Mouse (Mus musculus) lung, embryonic 14.5 days (tissue): Measurements from ENCODE around the gene Igfbp2. TPM values are rescaled to one million over a fixed set of nuclear protein-coding genes. Genes with fewer than 3 reads are reported as not detected.
A peak's percentile ranks its signal among the peaks of the same experiment; 100 is the strongest.

Experiments used
- ATAC-seq: fragments of 200-750 bp; cut with Nextera tagmentation; 2 replicates; pipeline ENCODE4 v1.8.0; 2017; ENCODE audit warnings: mild to moderate bottlenecking, moderate TSS enrichment, moderate library complexity; ENCODE audit not compliant: insufficient read depth
- DNase-seq: peaks from one replicate; pipeline ENCODE4 v3.0.0-alpha.2; 2015
- H3K27ac ChIP-seq: fragments of 300-500 bp; sonication (generic); 2 replicates; pipeline ENCODE4 v1.5.1; 2014; ENCODE audit warnings: low read depth, mild to moderate bottlenecking, moderate library complexity
- H3K27me3 ChIP-seq: fragments of 300-500 bp; sonication (generic); 2 replicates; pipeline ENCODE4 v1.6.1; 2014; ENCODE audit warnings: low read length, control low read depth; ENCODE audit not compliant: insufficient read depth
- H3K36me3 ChIP-seq: fragments of 300-500 bp; sonication (generic); 2 replicates; pipeline ENCODE4 v1.6.1; 2014; ENCODE audit warnings: control low read depth; ENCODE audit not compliant: insufficient read depth
- H3K4me1 ChIP-seq: fragments of 300-500 bp; sonication (generic); 2 replicates; pipeline ENCODE4 v1.6.1; 2014; ENCODE audit warnings: antibody characterized with exemption, control low read depth; ENCODE audit not compliant: insufficient read depth
- H3K4me2 ChIP-seq: fragments of 300-500 bp; sonication (generic); 2 replicates; pipeline ENCODE4 v1.6.1; 2014; ENCODE audit warnings: mild to moderate bottlenecking
- H3K4me3 ChIP-seq: fragments of 300-500 bp; sonication (generic); 2 replicates; pipeline ENCODE4 v1.5.1; 2014; ENCODE audit warnings: low read depth, low read length
- H3K9ac ChIP-seq: fragments of 300-500 bp; sonication (generic); 2 replicates; pipeline ENCODE4 v1.6.1; 2014
- H3K9me3 ChIP-seq: fragments of 300-500 bp; sonication (generic); 2 replicates; pipeline ENCODE4 v1.6.1; 2016; ENCODE audit warnings: low read depth, low read length, control low read depth
- CTCF ChIP-seq: IDR thresholded peaks from 2 replicates; pipeline ENCODE4 v1.5.1; 2016; ENCODE audit warnings: antibody characterized with exemption, low read depth
- WGBS: fragments of 180-500 bp; shearing (Covaris S2); extraction: QIAGEN DNeasy Blood & Tissue Kit; methylation state at CpG from one replicate; pipeline ENCODE4 v1.1.7; 2014; 5-methylcytosine and 5-hydroxymethylcytosine counted together
- polyA plus RNA-seq: library from polyadenylated mRNA; unstranded; fragments of >200 nt; fragmentation: Nextera tagmentation; extraction: Ambion mirVana; gene quantifications from 2 replicates; pipeline ENCODE4 v1.2.1, GENCODE M21; 2014

Igfbp2 gene
- polyA plus RNA-seq, 1 experiment from 2014 or later: 352 TPM

GRCm38 (mm10) chr1:72792262-72792661 is 32.0 kb upstream of the Igfbp2 start:
- H3K4me2 ChIP-seq: no peak overlapping the region
- no peaks in the 10 kb centered on the region for H3K4me1 ChIP-seq
- no peak overlapping the region for H3K9ac ChIP-seq
- H3K27ac ChIP-seq: no peak overlapping the region
- no peak for TF ChIP-seq CTCF
- H3K4me3 ChIP-seq: no peak overlapping the region
- WGBS: 34% methylated on average over 1 of the region's 1 CpGs
- ATAC-seq (no peak), DNase-seq (no peak)
- H3K36me3 ChIP-seq: no peaks in the 10 kb centered on the region
- no peaks in the 10 kb centered on the region for H3K9me3 ChIP-seq
- H3K27me3 ChIP-seq: no peaks in the 10 kb centered on the region

GRCm38 (mm10) chr1:72793230-72793629 is 31.1 kb upstream of the Igfbp2 start:
- H3K9me3 ChIP-seq: no peaks in the 10 kb centered on the region
- ATAC-seq: no peak

DNA sequence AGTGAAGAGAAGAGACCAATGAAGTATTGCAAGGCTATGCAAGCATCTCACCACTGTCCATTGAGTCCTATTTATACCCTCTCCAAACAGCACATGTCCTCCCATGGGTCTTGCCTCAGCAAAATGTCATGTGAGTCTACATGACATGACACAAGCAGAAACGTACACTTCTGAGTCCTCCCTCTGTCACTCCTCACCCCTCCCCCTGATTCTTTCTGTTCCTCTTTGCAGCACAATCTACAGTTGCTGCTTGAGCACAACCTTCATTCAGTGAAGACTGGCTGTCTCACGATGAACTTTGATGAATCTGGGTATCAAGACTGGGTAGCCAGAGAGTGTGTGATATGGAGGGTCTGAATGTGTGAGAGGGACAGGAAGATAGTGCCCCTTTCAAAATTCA is 28.2 kb upstream of the Igfbp2 start:
- no peak for DNase-seq
- H3K27me3 ChIP-seq: no peaks in the 10 kb centered on the region
- no peak overlapping the region for H3K4me3 ChIP-seq
- no peak overlapping the region for H3K4me2 ChIP-seq
- H3K27ac ChIP-seq: no peak overlapping the region
- no peaks in the 10 kb centered on the region for H3K4me1 ChIP-seq
- 71% methylated on average over 2 of the region's 2 CpGs for WGBS
- no peaks in the 10 kb centered on the region for H3K9me3 ChIP-seq
- no peaks in the 10 kb centered on the region for H3K36me3 ChIP-seq
- no peak overlapping the region for H3K9ac ChIP-seq
- ATAC-seq: no peak
- TF ChIP-seq CTCF: no peak

More at GRCm38 (mm10) chr1:72793230-72793629, 31.1 kb upstream of the Igfbp2 start:
- no peaks in the 10 kb centered on the region for H3K27me3 ChIP-seq
- H3K4me1 ChIP-seq: no peaks in the 10 kb centered on the region
- no peaks in the 10 kb centered on the region for H3K36me3 ChIP-seq
- no peak overlapping the region for H3K9ac ChIP-seq
- no peak for TF ChIP-seq CTCF
- H3K4me3 ChIP-seq: no peak overlapping the region
- H3K27ac ChIP-seq: no peak overlapping the region
- DNase-seq: no peak
- H3K4me2 ChIP-seq: no peak overlapping the region

DNA sequence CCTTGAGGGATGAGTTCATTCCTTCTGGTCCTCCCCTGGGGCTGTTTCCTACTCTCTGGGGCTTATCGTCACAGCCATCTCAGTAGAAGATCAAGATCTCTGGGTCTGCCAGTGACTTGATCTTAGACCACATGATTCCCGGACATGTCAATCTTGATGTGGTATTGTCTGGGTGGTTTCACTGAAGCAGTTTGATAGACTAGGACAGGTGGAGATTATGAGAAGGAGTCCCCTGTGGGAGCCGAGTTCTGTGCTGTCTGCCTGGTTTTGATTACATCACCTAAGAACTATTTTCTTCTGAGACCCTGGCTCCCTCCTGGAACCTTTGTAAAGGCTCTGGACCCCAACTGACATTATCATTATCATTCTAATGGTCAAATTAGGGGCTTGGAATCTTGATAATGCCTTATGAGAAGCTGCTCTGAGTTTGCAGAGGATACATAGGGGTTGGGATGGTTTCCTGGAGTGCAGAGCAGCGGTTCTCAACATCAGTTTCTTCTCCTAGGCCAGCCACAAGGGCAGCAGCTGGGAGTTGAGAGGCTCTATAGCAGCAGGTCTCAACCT is 27.1 kb upstream of the Igfbp2 start:
- no peaks in the 10 kb centered on the region for H3K36me3 ChIP-seq
- WGBS: 67% methylated on average over 4 of the region's 4 CpGs
- no peak for ATAC-seq
- H3K4me3 ChIP-seq: no peak overlapping the region
- no peaks in the 10 kb centered on the region for H3K27me3 ChIP-seq
- DNase-seq: no peak
- no peaks in the 10 kb centered on the region for H3K9me3 ChIP-seq
- H3K4me2 ChIP-seq: no peak overlapping the region
- H3K9ac ChIP-seq: no peak overlapping the region
- TF ChIP-seq CTCF: no peak
- no peak overlapping the region for H3K27ac ChIP-seq
- no peaks in the 10 kb centered on the region for H3K4me1 ChIP-seq

DNA sequence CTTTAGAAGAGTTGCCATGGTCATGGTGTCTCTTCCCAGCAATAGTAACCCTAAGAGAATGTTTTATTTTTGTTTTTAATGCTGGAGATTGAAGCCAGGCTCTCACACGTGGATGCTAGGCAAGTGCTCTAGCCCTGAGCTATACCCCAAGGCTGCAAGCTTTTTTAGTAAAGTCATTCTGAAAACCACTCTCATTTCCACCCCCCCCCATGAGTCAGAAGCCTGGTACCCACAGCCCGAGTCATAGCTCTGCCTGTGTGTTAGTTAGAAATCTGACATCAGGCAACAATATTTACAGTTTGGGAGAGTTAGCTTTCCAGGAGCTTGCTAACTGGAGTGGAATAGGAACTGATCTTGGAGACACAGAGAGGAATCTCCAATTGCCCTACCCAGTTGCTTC is 25.9 kb upstream of the Igfbp2 start:
- Histone ChIP-seq H3K9me3 (no peaks in the 10 kb centered on the region), H3K36me3 (no peaks in the 10 kb centered on the region), H3K27ac (no peak overlapping the region), H3K4me3 (no peak overlapping the region), H3K27me3 (no peaks in the 10 kb centered on the region), H3K4me2 (no peak overlapping the region), H3K4me1 (no peaks in the 10 kb centered on the region), H3K9ac (no peak overlapping the region)
- DNase-seq (no peak), ATAC-seq (no peak)
- no peak for TF ChIP-seq CTCF
- WGBS: 72% methylated on average over 2 of the region's 2 CpGs

DNA sequence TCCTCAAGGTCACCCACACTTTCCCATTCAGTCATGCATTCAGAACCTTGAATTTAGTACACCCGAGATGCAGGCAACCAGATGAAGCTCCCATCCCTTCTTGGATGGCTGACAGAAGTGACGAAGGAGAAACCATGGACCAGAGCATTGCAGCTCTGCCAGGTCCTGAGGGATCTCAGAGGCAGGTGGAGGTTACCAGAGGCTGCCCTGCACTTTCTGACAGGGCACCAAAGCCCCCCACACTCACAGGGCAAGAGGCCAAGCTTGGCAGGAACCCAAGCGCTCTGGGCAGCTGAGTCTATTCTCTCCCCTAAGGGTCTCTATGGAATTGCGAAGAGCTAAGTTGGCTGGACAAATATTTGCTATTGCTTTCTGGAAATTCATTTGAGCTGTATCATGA is 20.3 kb upstream of the Igfbp2 start:
- Histone ChIP-seq H3K4me3 (no peak overlapping the region), H3K27ac (no peak overlapping the region), H3K4me2 (no peak overlapping the region), H3K9me3 (no peaks in the 10 kb centered on the region), H3K9ac (no peak overlapping the region), H3K4me1 (peaks cover 6% of the 10 kb centered on the region), H3K36me3 (no peaks in the 10 kb centered on the region), H3K27me3 (no peaks in the 10 kb centered on the region)
- TF ChIP-seq CTCF: no peak
- 61% methylated on average over 4 of the region's 4 CpGs for WGBS
- no peak for ATAC-seq
- peak; percentile 51 for DNase-seq

- TF ChIP-seq CTCF: no peak
- 23% methylated on average over 8 of the region's 8 CpGs for WGBS
- Histone ChIP-seq H3K4me3 (no peak overlapping the region), H3K9ac (no peak overlapping the region), H3K4me2 (no peak overlapping the region), H3K9me3 (no peaks in the 10 kb centered on the region), H3K36me3 (no peaks in the 10 kb centered on the region), H3K27ac (no peak overlapping the region; the same call in 1 of the 2 replicates), H3K27me3 (no peaks in the 10 kb centered on the region), H3K4me1 (peaks cover 6% of the 10 kb centered on the region)
- ATAC-seq (no peak), DNase-seq (peak; percentile 27)
Measured at GRCm38 (mm10) chr1:72805037-72805436, 19.3 kb upstream of the Igfbp2 start.
